Mouse (Mus musculus) MEL (cell line): ENCODE results near the gene Mea1. TPM values are rescaled to one million over a fixed set of nuclear protein-coding genes. Genes with fewer than 3 reads are reported as not detected.

Source experiments
- DNase-seq: peaks from one replicate; pipeline ENCODE4 v3.0.0; 2011; ENCODE audit warnings: low read depth, low spot score
- H3K27ac ChIP-seq: 2 replicates; pipeline ENCODE4 v1.5.1; 2012; ENCODE audit warnings: low read depth, mild to moderate bottlenecking, control low read depth, low read length, moderate library complexity; ENCODE audit not compliant: control insufficient read depth
- H3K27me3 ChIP-seq, 2 experiments: fragments of 150-350 bp in 1 of 2; sonication (generic) in 1 of 2; 2 replicates each; pipeline ENCODE4 v1.6.1; 2012; ENCODE audit warnings: low read length in 2 of 2, mild to moderate bottlenecking in 2 of 2, improper control_type of control experiment in 1 of 2, moderate library complexity in 1 of 2; ENCODE audit not compliant: insufficient read depth in 2 of 2, control insufficient read depth in 1 of 2
- H3K36me3 ChIP-seq, 2 experiments: 2 replicates each; pipeline ENCODE4 v1.6.1; 2012 to 2014; ENCODE audit warnings: low read length in 2 of 2, improper control_type of control experiment in 1 of 2, inconsistent platforms in 1 of 2, mild to moderate bottlenecking in 1 of 2; ENCODE audit not compliant: insufficient read depth in 2 of 2, control insufficient read depth in 1 of 2
- H3K4me1 ChIP-seq, 2 experiments: fragments of 150-350 bp in 1 of 2; sonication (generic) in 1 of 2; 2 replicates each; pipeline ENCODE4 v1.6.1; 2012; ENCODE audit warnings: low read length in 2 of 2, improper control_type of control experiment in 1 of 2, mild to moderate bottlenecking in 1 of 2; ENCODE audit not compliant: insufficient read depth in 2 of 2, control insufficient read depth in 1 of 2
- H3K4me3 ChIP-seq, 2 experiments: fragments of 150-350 bp in 1 of 2; sonication (generic) in 1 of 2; 2 replicates each; pipeline ENCODE4 v1.5.1; 2012; ENCODE audit warnings: low read depth in 2 of 2, low read length in 2 of 2, mild to moderate bottlenecking in 2 of 2, moderate library complexity in 2 of 2, control low read depth in 1 of 2, improper control_type of control experiment in 1 of 2; ENCODE audit not compliant: control insufficient read depth in 1 of 2, insufficient read depth in 1 of 2
- H3K79me2 ChIP-seq: 2 replicates; pipeline ENCODE4 v1.6.1; 2012; ENCODE audit warnings: mild to moderate bottlenecking, low read length, moderate library complexity; ENCODE audit not compliant: control insufficient read depth, poor library complexity, insufficient read depth
- H3K9ac ChIP-seq: 2 replicates; pipeline ENCODE4 v1.6.1; 2012; ENCODE audit warnings: low read depth, mild to moderate bottlenecking, control low read depth, low read length, moderate library complexity; ENCODE audit not compliant: control insufficient read depth, poor library complexity, severe bottlenecking
- H3K9me3 ChIP-seq: fragments of 150-350 bp; sonication (generic); replicated peaks from 2 replicates; pipeline ENCODE4 v1.6.1; 2012; ENCODE audit warnings: mild to moderate bottlenecking, low read length, improper control_type of control experiment, moderate library complexity; ENCODE audit not compliant: insufficient read depth
- CHD1 ChIP-seq: IDR thresholded peaks from 2 replicates; pipeline ENCODE4 v1.6.1; 2012; ENCODE audit warnings: low read depth, mild to moderate bottlenecking, inconsistent platforms, low read length, improper control_type of control experiment
- CHD2 ChIP-seq: IDR thresholded peaks from 2 replicates; pipeline ENCODE4 v1.6.1; 2011; ENCODE audit warnings: low read length, improper control_type of control experiment
- CTCF ChIP-seq, 3 experiments: IDR thresholded peaks in 2 of 3; conservative IDR thresholded peaks in 1 of 3; 2 replicates each; pipeline ENCODE4 v1.5.1; 2011 to 2012; ENCODE audit warnings: low read length in 3 of 3, low read depth in 2 of 3, mild to moderate bottlenecking in 2 of 3, improper control_type of control experiment in 1 of 3, inconsistent platforms in 1 of 3, mixed read lengths in 1 of 3, moderate library complexity in 1 of 3; ENCODE audit not compliant: control insufficient read depth in 1 of 3, insufficient read depth in 1 of 3, poor library complexity in 1 of 3, severe bottlenecking in 1 of 3
- E2F4 ChIP-seq: IDR thresholded peaks from 2 replicates; pipeline ENCODE4 v1.6.1; 2011; ENCODE audit warnings: low read depth, low read length, improper control_type of control experiment, borderline replicate concordance
- ELF1 ChIP-seq: IDR thresholded peaks from 2 replicates; pipeline ENCODE4 v1.6.1; 2014; ENCODE audit warnings: low read depth, mild to moderate bottlenecking, inconsistent platforms, low read length, improper control_type of control experiment, moderate library complexity
- EP300 ChIP-seq, 2 experiments: IDR thresholded peaks; 2 replicates each; pipeline ENCODE4 v1.6.1; 2011; ENCODE audit warnings: improper control_type of control experiment in 2 of 2, low read length in 2 of 2, low read depth in 1 of 2, mild to moderate bottlenecking in 1 of 2
- ETS1 ChIP-seq: IDR thresholded peaks from 2 replicates; pipeline ENCODE4 v1.6.1; 2012; ENCODE audit warnings: low read depth, mild to moderate bottlenecking, inconsistent platforms, low read length, improper control_type of control experiment, moderate library complexity
- GABPA ChIP-seq: IDR thresholded peaks from 2 replicates; pipeline ENCODE4 v1.6.1; 2012; ENCODE audit warnings: low read depth, mild to moderate bottlenecking, inconsistent platforms, low read length, improper control_type of control experiment, moderate library complexity
- JUND ChIP-seq: IDR thresholded peaks from 2 replicates; pipeline ENCODE4 v1.6.1; 2011; ENCODE audit warnings: low read depth, mild to moderate bottlenecking, improper control_type of control experiment, low read length
- KAT2A ChIP-seq: conservative IDR thresholded peaks from 2 replicates; pipeline ENCODE4 v1.6.1; 2012; ENCODE audit warnings: low read depth, low read length, improper control_type of control experiment, inconsistent platforms
- MAFK ChIP-seq: IDR thresholded peaks from 2 replicates; pipeline ENCODE4 v1.6.1; 2011; ENCODE audit warnings: low read depth, mild to moderate bottlenecking, low read length, improper control_type of control experiment, borderline replicate concordance
- MAX ChIP-seq: IDR thresholded peaks from 2 replicates; pipeline ENCODE4 v1.6.1; 2011; ENCODE audit warnings: low read length, improper control_type of control experiment
- MAZ ChIP-seq: IDR thresholded peaks from 2 replicates; pipeline ENCODE4 v1.6.1; 2012; ENCODE audit warnings: low read depth, mild to moderate bottlenecking, inconsistent platforms, low read length, improper control_type of control experiment
- MEF2A ChIP-seq: IDR thresholded peaks from 2 replicates; pipeline ENCODE4 v1.6.1; 2014; ENCODE audit warnings: low read depth, mild to moderate bottlenecking, inconsistent platforms, low read length, improper control_type of control experiment; ENCODE audit not compliant: poor library complexity, insufficient replicate concordance, severe bottlenecking; ENCODE audit errors: extremely low read depth
- MXI1 ChIP-seq: IDR thresholded peaks from 2 replicates; pipeline ENCODE4 v1.6.1; 2011; ENCODE audit warnings: mild to moderate bottlenecking, low read depth, low read length, improper control_type of control experiment
- MYC ChIP-seq: IDR thresholded peaks from 2 replicates; pipeline ENCODE4 v1.6.1; 2011; ENCODE audit warnings: low read depth, mild to moderate bottlenecking, low read length, improper control_type of control experiment, moderate library complexity
- NELFE ChIP-seq: IDR thresholded peaks from 2 replicates; pipeline ENCODE4 v1.6.1; 2011; ENCODE audit warnings: low read depth, low read length, improper control_type of control experiment
- NRF1 ChIP-seq: IDR thresholded peaks from 2 replicates; pipeline ENCODE4 v1.6.1; 2014; ENCODE audit warnings: low read depth, mild to moderate bottlenecking, inconsistent platforms, low read length, improper control_type of control experiment, moderate library complexity; ENCODE audit not compliant: poor library complexity, insufficient read depth, severe bottlenecking
- POLR2A ChIP-seq, 2 experiments: IDR thresholded peaks; 2 replicates each; pipeline ENCODE4 v1.6.1; 2011 to 2012; ENCODE audit warnings: low read length in 2 of 2, mild to moderate bottlenecking in 2 of 2, control low read depth in 1 of 2, improper control_type of control experiment in 1 of 2, low read depth in 1 of 2, moderate library complexity in 1 of 2; ENCODE audit not compliant: control insufficient read depth in 1 of 2, insufficient read depth in 1 of 2, poor library complexity in 1 of 2
- POLR2AphosphoS2 ChIP-seq: IDR thresholded peaks from 2 replicates; pipeline ENCODE4 v1.6.1; 2011; ENCODE audit warnings: low read length, improper control_type of control experiment
- RAD21 ChIP-seq: IDR thresholded peaks from 2 replicates; pipeline ENCODE4 v1.6.1; 2011; ENCODE audit warnings: mild to moderate bottlenecking, low read depth, low read length, improper control_type of control experiment
- RCOR1 ChIP-seq: IDR thresholded peaks from 2 replicates; pipeline ENCODE4 v1.6.1; 2012; ENCODE audit warnings: low read depth, mild to moderate bottlenecking, inconsistent platforms, low read length, improper control_type of control experiment
- TAL1 ChIP-seq: IDR thresholded peaks from 2 replicates; pipeline ENCODE4 v1.6.1; 2012; ENCODE audit warnings: mild to moderate bottlenecking, inconsistent platforms, low read length, moderate library complexity, mixed read lengths
- TBP ChIP-seq: IDR thresholded peaks from 2 replicates; pipeline ENCODE4 v1.8.0; 2011; ENCODE audit warnings: low read depth, low read length, improper control_type of control experiment
- TCF12 ChIP-seq: IDR thresholded peaks from 2 replicates; pipeline ENCODE4 v1.6.1; 2014; ENCODE audit warnings: low read depth, mild to moderate bottlenecking, inconsistent platforms, low read length, improper control_type of control experiment, moderate library complexity
- ZC3H11A ChIP-seq: IDR thresholded peaks from 2 replicates; pipeline ENCODE4 v1.6.1; 2012; ENCODE audit warnings: low read depth, mild to moderate bottlenecking, inconsistent platforms, low read length, improper control_type of control experiment
- ZKSCAN1 ChIP-seq: IDR thresholded peaks from 2 replicates; pipeline ENCODE4 v1.6.1; 2012; ENCODE audit warnings: low read depth, mild to moderate bottlenecking, inconsistent platforms, low read length, improper control_type of control experiment, moderate library complexity
- ZMIZ1 ChIP-seq: IDR thresholded peaks from 2 replicates; pipeline ENCODE4 v1.6.1; 2012; ENCODE audit warnings: low read depth, mild to moderate bottlenecking, inconsistent platforms, low read length, improper control_type of control experiment, moderate library complexity
- ZNF384 ChIP-seq: IDR thresholded peaks from 2 replicates; pipeline ENCODE4 v1.6.1; 2012; ENCODE audit warnings: low read depth, mild to moderate bottlenecking, inconsistent platforms, low read length, improper control_type of control experiment
- polyA plus RNA-seq, 2 experiments: library from polyadenylated mRNA; stranded (reverse) in 1 of 2; unstranded in 1 of 2; fragments of >175 nt in 1 of 2; fragments of >200 nt in 1 of 2; gene quantifications; 2 replicates each; pipeline versions ENCODE4 v1.2.1 to v1.2.4; 2012; ENCODE audit warnings: low replicate concordance in 2 of 2, low read depth in 1 of 2; ENCODE audit not compliant: insufficient read length in 2 of 2, insufficient read depth in 1 of 2, missing spikeins in 1 of 2
- total RNA-seq: library from RNA; depleted of rRNA; stranded (reverse); fragments of 300-350 nt; gene quantifications from 2 replicates; pipeline ENCODE4 v1.2.3, GENCODE M21; 2012; rRNA removed

The Mea1 gene
- total RNA-seq (75.1 and 84.0 TPM in 2 replicates), polyA plus RNA-seq (100 to 1,000 TPM in 1 of 2 experiments, not detected in 1; 124 TPM)

DNA sequence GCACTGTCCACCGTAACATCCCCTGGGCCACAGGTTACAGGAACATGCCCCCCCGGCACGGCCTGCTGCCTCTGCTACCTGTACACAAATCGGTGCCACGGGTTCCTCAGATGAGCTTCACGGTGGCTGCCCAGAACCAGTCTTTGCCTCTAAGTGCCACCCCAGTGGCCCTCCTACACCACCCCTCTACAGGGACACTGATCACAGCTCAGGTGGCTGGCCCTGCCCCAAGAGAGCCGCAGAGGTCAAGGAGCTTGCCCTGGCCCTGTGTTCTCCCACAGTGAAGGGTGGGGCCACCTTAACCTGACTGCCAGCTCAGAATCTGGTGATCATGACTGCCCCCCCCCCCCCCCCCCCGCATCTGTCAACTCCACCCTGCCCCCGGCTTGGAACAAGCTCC is at the start of gene Mea1:
Gene Mea1, plus strand, starts transcription at position 378 of the 400 bp plus-strand sequence.
- no peak for TF ChIP-seq RCOR1
- TF ChIP-seq TCF12, result no peak
- no peak for TF ChIP-seq JUND
- TF ChIP-seq MAX, result no peak
- TF ChIP-seq MAFK, result no peak
- no peak for TF ChIP-seq MEF2A
- TF ChIP-seq RAD21, result no peak
- TF ChIP-seq ELF1, result no peak
- no peak for TF ChIP-seq KAT2A
- TF ChIP-seq MAZ, result no peak
- TF ChIP-seq CHD1, result no peak
- TF ChIP-seq MXI1, result no peak
- no peak for TF ChIP-seq TBP
- TF ChIP-seq NELFE, result no peak
- no peak for TF ChIP-seq NRF1
- TF ChIP-seq EP300 (IDR thresholded peaks at IDR 0.05; ENCODE audit: low read depth in 1 of 2, low read length in 2 of 2), result no peak
- Histone ChIP-seq H3K4me3 (peak within 1 kb of the TSS; percentile 80 to 93), H3K36me3 (peaks cover 0 to 21% of the 10 kb centered on the region in 2 experiments; a peak in 2 of 4 replicates), H3K27me3 (no peaks in the 10 kb centered on the region), H3K9me3 (no peaks in the 10 kb centered on the region), H3K9ac (peak within 1 kb of the TSS; percentile 95), H3K4me1 (peaks cover 2 to 16% of the 10 kb centered on the region in 2 experiments; a peak in 3 of 4 replicates), H3K79me2 (peaks cover 40% of the 10 kb centered on the region), H3K27ac (peak within 1 kb of the TSS; percentile 86)
- DNase-seq, result no peak

DNA sequence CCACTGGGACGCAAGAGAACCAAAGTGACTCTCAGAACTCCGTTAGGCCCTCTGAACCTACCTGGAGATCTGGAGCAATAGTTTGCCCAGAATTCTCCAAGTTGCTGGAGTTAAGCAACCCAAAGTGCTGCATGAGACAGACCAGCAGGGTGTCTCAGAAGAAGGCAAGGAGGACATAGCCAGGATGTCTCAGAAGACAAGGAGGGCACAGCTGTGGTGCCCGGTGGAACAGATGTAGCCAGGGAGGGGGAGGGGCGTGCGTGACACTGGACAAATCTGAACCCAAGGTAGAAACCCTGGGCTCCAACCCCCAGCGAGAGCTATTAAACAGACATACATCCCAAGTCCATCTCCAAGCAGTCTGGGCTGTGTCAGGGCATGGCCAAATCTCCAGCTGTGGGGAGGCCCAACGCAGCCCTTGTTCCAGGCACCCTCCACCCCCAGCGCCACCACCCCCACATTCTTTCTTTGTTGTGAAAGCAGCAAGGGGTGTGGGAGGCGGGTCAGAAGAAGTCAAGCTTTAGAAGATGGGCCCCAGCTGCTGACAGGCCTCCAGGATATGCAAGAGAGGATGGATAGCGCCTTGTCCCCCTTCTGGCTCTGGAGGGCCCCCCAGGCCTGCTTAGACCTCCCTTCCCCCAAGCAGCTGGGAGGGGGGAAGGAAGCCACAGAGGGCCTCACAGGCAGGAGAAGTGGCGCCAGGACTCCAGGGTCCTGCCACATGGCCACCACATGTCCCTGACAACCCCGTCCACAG is 48.7 kb upstream of the Mea1 start:
- no peaks in the 10 kb centered on the region for H3K9me3 ChIP-seq
- no peaks in the 10 kb centered on the region for H3K4me1 ChIP-seq
- no peak overlapping the region for H3K4me3 ChIP-seq
- H3K9ac ChIP-seq, result no peak overlapping the region
- H3K36me3 ChIP-seq, result no peaks in the 10 kb centered on the region
- H3K79me2 ChIP-seq, result no peaks in the 10 kb centered on the region
- H3K27ac ChIP-seq, result no peak overlapping the region
- TF ChIP-seq ZNF384 (no peak), POLR2AphosphoS2 (no peak), E2F4 (no peak), TAL1 (no peak), GABPA (no peak), ZKSCAN1 (no peak), NELFE (no peak), ETS1 (no peak), CHD2 (no peak), ZMIZ1 (no peak), MAX (no peak), MYC (no peak), RCOR1 (no peak), MAZ (no peak), POLR2A (IDR thresholded peaks at IDR 0.05; ENCODE audit: control insufficient read depth in 1 of 2, insufficient read depth in 1 of 2, low read depth in 1 of 2, low read length in 2 of 2, poor library complexity in 1 of 2) (no peak), TBP (no peak), ZC3H11A (no peak), CTCF (IDR thresholded peaks at IDR 0.05 in 2 of 3, conservative IDR thresholded peaks at IDR 0.05 in 1 of 3; ENCODE audit: control insufficient read depth in 1 of 3, insufficient read depth in 1 of 3, low read depth in 2 of 3, low read length in 3 of 3, poor library complexity in 1 of 3, severe bottlenecking in 1 of 3) (no peak)
- DNase-seq, result no peak
- H3K27me3 ChIP-seq, result no peaks in the 10 kb centered on the region
